Mouse (Mus musculus) intestine, embryonic 14.5 days (tissue): Measurements from ENCODE around the gene Rrp36. TPM values are rescaled to one million over a fixed set of nuclear protein-coding genes. Genes with fewer than 3 reads are reported as not detected.

ENCODE experiments used
- ATAC-seq: fragments of 200-750 bp; cut with Nextera tagmentation; replicated peaks from 2 replicates; pipeline ENCODE4 v1.8.0; 2017; ENCODE audit warnings: low read depth, moderate number of reproducible peaks, moderate TSS enrichment, moderate library complexity; ENCODE audit not compliant: low FRiP score, low TSS enrichment
- DNase-seq: peaks from one replicate; pipeline ENCODE4 v3.0.0-alpha.2; 2018; ENCODE audit warnings: low spot score
- H3K27ac ChIP-seq: fragments of 300-500 bp; sonication (generic); 2 replicates; pipeline ENCODE4 v1.5.1; 2014; ENCODE audit warnings: low read depth, mild to moderate bottlenecking, control low read depth
- H3K27me3 ChIP-seq: fragments of 300-500 bp; sonication (generic); replicated peaks from 2 replicates; pipeline ENCODE4 v1.6.1; 2014; ENCODE audit warnings: low read length, control low read depth; ENCODE audit not compliant: control insufficient read depth, insufficient read depth
- H3K36me3 ChIP-seq: fragments of 300-500 bp; sonication (generic); 2 replicates; pipeline ENCODE4 v1.6.1; 2014; ENCODE audit warnings: low read length, control low read depth; ENCODE audit not compliant: control insufficient read depth, insufficient read depth
- H3K4me1 ChIP-seq: fragments of 300-500 bp; sonication (generic); replicated peaks from 2 replicates; pipeline ENCODE4 v1.6.1; 2014; ENCODE audit warnings: low read length, control low read depth, mixed read lengths; ENCODE audit not compliant: control insufficient read depth, insufficient read depth
- H3K4me2 ChIP-seq: fragments of 300-500 bp; sonication (generic); 2 replicates; pipeline ENCODE4 v1.6.1; 2014; ENCODE audit warnings: low read length
- H3K4me3 ChIP-seq: fragments of 300-500 bp; sonication (generic); 2 replicates; pipeline ENCODE4 v1.5.1; 2014; ENCODE audit warnings: low read depth, low read length, control low read depth, mixed read lengths
- H3K9ac ChIP-seq: fragments of 300-500 bp; sonication (generic); 2 replicates; pipeline ENCODE4 v1.6.1; 2014; ENCODE audit warnings: mild to moderate bottlenecking, low read length
- H3K9me3 ChIP-seq: fragments of 300-500 bp; sonication (generic); 2 replicates; pipeline ENCODE4 v1.6.1; 2016; ENCODE audit warnings: low read length, control low read depth; ENCODE audit not compliant: control insufficient read depth
- WGBS: fragments of 180-500 bp; shearing (Covaris S2); extraction: QIAGEN DNeasy Blood & Tissue Kit; methylation state at CpG from one replicate; pipeline ENCODE4 v1.1.7; 2014; 5-methylcytosine and 5-hydroxymethylcytosine counted together
- polyA plus RNA-seq: library from polyadenylated mRNA; unstranded; fragments of >200 nt; fragmentation: Nextera tagmentation; extraction: Ambion mirVana; gene quantifications from 2 replicates; pipeline ENCODE4 v1.2.1, GENCODE M21; 2014

The Rrp36 gene
- polyA plus RNA-seq: 49.1 and 57.7 TPM in 2 replicates

DNA sequence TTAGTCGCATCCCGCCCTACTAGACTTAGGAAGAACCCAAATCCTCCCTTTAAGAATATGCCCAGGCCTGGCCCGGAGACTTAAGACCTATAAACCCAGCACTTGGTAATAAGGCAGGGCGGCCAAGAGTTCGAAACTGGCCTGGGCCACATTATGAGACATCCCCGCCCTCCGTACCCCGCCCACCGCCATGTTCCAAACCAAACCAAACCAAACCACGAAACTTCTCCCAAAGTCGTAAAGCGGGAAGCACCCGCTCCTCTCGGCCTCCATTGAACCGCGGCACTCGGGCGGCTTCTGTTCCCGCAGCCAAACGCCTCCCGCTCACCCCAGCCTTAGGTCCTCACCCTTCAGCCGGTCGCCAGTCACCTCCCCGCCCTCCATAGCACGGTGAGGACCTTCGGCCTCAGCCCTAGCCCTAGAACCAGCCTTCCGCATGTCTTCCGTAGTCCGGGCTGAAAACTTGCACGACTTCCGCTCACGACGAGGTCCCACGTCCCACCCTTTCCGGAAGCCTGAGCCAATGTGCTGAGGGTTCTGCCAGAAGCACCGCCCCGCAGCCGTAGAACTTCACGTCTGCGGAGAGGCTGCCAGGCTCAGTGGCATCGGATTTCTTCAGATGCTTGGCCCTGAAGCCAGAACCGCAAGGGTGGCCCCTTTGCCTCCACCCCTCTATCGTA, at the start of gene Rrp36:
Gene Rrp36 (minus strand): TSS at position 503 of the 680 bp plus-strand sequence.
- Histone ChIP-seq H3K27me3 (no peaks in the 10 kb centered on the region), H3K4me3 (peak within 1 kb of the TSS; percentile 83), H3K9me3 (no peaks in the 10 kb centered on the region), H3K4me2 (peak within 1 kb of the TSS; percentile 85), H3K36me3 (peaks cover 55% of the 10 kb centered on the region), H3K27ac (peak within 1 kb of the TSS; percentile 80), H3K9ac (peak within 1 kb of the TSS; percentile 81), H3K4me1 (peaks cover 23% of the 10 kb centered on the region)
- 1% methylated on average over 42 of the region's 43 CpGs for WGBS
- DNase-seq (peak; percentile 92), ATAC-seq (peak; percentile 92)

DNA sequence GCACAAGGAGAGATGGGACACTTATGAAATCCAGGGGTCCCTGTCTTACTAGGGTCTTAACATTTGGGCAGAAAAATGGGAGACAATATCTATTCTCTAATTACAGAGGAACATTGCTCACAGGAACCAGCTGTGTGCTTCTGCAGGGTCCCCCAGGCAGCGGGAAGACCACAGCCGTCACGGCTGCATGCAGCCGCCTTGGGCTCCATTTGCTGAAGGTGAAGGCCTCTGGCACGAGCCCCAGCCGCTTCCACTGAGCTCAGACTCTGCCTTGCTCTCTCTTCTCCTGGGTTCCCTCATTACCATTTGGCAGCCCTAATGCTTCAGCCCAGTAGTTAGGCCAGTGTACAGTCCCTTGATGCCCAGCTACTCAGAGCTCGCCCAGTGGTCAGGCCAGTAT, 46.9 kb upstream of the Rrp36 start:
- H3K36me3 ChIP-seq: peaks cover 41% of the 10 kb centered on the region
- H3K27me3 ChIP-seq: no peaks in the 10 kb centered on the region
- H3K4me2 ChIP-seq: no peak overlapping the region
- no peaks in the 10 kb centered on the region for H3K9me3 ChIP-seq
- H3K9ac ChIP-seq: no peak overlapping the region
- no peak overlapping the region for H3K4me3 ChIP-seq
- no peak overlapping the region for H3K27ac ChIP-seq
- DNase-seq (no peak), ATAC-seq (no peak)
- 82% methylated on average over 7 of the region's 7 CpGs for WGBS
- H3K4me1 ChIP-seq: no peaks in the 10 kb centered on the region

DNA sequence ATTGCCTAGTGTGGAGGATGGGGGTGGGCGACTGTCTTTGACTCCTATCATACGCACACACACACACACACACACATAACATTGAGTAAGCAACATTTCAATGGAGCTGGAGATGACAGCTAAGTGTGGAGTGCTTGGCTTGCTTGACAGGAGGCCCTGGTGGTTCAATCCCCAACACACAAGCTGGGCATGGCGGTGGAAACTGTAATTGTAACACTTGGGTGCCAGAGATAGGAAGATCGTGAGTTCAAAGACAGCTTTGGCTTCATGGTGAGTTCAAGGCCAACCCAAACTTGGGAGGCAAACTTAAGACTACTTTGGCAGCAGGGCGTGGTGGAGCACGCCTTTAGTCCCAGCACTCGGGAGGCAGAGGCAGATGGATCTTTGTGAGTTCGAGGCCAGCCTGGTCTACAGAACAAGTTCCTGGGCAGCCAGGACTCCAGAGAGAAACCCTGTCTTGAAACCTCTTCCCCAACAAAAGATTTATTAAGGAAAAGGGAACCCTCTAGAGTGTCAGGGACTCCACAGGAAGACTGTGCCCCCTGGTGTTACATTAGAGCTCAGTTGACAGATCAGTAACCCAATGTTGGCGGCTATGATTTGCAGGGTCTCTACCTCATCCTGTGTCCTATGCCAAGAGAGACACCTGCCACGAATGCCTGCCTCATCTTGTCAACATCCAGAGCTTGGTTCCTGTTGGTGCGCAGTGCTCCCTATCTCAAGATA, 40.8 kb upstream of the Rrp36 start:
- no peak overlapping the region for H3K27ac ChIP-seq
- H3K9me3 ChIP-seq: no peaks in the 10 kb centered on the region
- ATAC-seq (no peak), DNase-seq (no peak)
- 94% methylated on average over 11 of the region's 11 CpGs for WGBS
- H3K36me3 ChIP-seq: peaks cover 30% of the 10 kb centered on the region
- no peak overlapping the region for H3K4me3 ChIP-seq
- H3K27me3 ChIP-seq: no peaks in the 10 kb centered on the region
- H3K9ac ChIP-seq: no peak overlapping the region
- H3K4me1 ChIP-seq: peaks cover 11% of the 10 kb centered on the region; the same call in 1 of the 2 replicates
- H3K4me2 ChIP-seq: no peak overlapping the region

DNA sequence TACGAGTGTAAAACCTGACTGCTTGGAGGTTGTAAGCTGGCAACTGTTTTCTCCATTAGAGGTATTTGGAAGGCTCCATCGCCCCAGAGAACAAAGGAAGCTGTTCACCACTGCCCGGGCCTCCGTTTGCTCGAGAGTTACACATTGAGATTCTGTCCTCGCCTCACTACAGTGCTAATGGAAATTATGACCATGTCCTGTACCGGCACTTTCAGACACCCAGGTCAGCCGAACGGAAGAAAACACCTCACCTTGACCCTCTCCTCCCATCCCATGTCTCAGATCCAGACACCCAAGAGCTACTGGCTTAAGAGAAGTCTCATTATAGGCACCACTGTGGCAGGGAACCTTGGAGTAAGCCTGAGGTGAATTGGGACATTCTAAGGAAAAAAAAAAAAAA, 39.7 kb upstream of the Rrp36 start:
- Histone ChIP-seq H3K9ac (no peak overlapping the region), H3K27me3 (no peaks in the 10 kb centered on the region), H3K4me1 (peaks cover 11% of the 10 kb centered on the region; the same call in 1 of the 2 replicates), H3K9me3 (no peaks in the 10 kb centered on the region), H3K36me3 (peaks cover 30% of the 10 kb centered on the region), H3K4me3 (no peak overlapping the region), H3K4me2 (no peak overlapping the region), H3K27ac (no peak overlapping the region)
- no peak for ATAC-seq
- WGBS: 88% methylated on average over 9 of the region's 9 CpGs
- no peak for DNase-seq

DNA sequence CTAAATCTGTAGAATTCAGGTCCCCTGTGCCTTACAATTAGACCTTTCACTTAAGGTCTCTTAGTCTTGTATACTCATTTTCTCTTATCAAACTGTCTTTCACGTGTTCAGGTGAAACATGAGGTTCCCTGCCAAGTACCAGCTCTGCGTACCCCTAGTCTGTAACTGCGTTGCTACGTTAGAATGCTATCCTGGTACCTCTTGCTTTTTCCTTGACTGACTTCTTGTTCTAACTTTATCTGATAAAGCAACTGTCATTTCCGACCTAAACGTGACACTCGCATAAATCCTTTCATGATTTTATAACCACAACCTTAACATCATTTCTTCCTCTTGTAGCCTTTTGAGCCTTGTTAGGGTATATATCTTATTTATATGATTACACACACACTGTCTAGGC, 38.3 kb upstream of the Rrp36 start:
- Histone ChIP-seq H3K4me1 (peaks cover 11% of the 10 kb centered on the region; the same call in 1 of the 2 replicates), H3K9ac (peak overlapping the region; percentile 88), H3K4me3 (peak overlapping the region; percentile 72), H3K36me3 (peaks cover 30% of the 10 kb centered on the region), H3K9me3 (no peaks in the 10 kb centered on the region), H3K4me2 (peak overlapping the region; percentile 97), H3K27ac (no peak overlapping the region), H3K27me3 (no peaks in the 10 kb centered on the region)
- ATAC-seq (no peak), DNase-seq (no peak)
- 69% methylated on average over 7 of the region's 7 CpGs for WGBS

DNA sequence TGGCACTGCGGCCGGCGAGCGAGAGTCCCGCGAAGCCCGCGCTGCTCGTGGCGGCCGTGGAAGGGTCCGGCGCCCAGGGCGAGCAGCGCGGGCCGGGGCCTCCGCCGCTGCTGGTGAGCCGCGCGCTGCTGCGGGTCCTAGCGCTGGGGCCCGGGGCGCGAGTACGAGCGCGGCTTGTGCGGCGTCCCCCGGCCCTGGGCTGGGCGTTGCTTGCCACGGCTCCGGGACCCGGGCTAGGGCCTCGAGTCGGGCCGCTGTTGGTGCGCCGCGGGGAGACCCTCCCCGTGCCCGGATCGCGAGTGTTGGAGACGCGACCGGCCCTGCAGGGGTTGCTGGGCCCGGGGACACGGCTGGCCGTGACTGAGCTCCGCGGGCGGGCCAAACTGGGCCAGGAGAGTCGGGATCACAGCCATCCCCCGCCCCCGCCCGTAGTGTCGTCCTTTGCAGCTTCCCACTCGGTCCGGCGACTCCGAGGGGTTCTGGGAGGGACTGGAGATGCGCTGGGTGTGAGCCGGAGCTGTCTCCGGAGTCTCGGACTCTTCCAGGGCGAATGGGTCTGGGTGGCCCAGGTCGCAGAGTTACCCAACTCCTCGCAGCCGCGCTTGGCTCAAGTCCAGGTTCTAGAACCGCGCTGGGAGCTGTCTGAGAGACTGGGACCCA, 37.6 kb upstream of the Rrp36 start:
- Histone ChIP-seq H3K4me2 (peak overlapping the region; percentile 97), H3K4me1 (peaks cover 11% of the 10 kb centered on the region; the same call in 1 of the 2 replicates), H3K9ac (peak overlapping the region; percentile 88), H3K4me3 (peak overlapping the region; percentile 72), H3K9me3 (no peaks in the 10 kb centered on the region), H3K27ac (peak overlapping the region; percentile 23; the same call in 1 of the 2 replicates), H3K36me3 (peaks cover 30% of the 10 kb centered on the region), H3K27me3 (no peaks in the 10 kb centered on the region)
- 1% methylated on average over 60 of the region's 76 CpGs for WGBS
- DNase-seq (peak; percentile 62), ATAC-seq (peak; percentile 66)

DNA sequence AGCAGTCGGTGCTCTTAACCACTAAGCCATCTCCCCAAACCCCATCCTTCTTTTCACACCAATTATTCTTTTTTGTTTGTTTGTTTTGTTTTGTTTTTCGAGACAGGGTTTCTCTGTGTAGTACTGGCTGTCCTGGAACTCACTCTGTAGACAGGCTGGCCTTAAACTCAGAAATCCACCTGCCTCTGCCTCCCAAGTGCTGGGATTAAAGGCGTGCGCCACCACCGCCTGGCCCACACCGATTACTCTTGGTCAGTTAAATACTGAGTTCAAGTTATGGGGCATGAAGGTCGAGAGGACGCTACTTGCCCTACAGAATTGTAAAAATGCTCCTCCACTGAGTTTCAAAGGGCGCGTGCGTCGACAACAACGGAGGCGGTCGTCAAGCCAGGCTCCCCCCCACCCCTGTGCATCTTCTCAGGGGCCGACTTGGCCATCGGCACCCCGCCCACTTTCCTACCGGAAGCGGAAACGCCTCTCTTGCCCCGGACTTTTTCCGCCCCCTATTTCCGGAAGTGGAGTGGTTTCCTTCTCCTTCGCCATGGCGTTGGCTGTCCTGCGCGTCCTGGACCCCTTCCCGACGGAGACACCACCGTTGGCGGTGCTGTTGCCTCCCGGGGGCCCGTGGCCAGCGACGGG, 36.9 kb upstream of the Rrp36 start, which contains the start of gene Pex6:
Gene Pex6 (plus strand): TSS at position 505 of the 639 bp plus-strand sequence.
- H3K27ac ChIP-seq: peak within 1 kb of the TSS; percentile 23; the same call in 1 of the 2 replicates
- peak within 1 kb of the TSS; percentile 72 for H3K4me3 ChIP-seq
- peak within 1 kb of the TSS; percentile 97 for H3K4me2 ChIP-seq
- H3K9me3 ChIP-seq: no peaks in the 10 kb centered on the region
- peaks cover 27% of the 10 kb centered on the region for H3K36me3 ChIP-seq
- DNase-seq (peak; percentile 94), ATAC-seq (peak; percentile 86)
- H3K27me3 ChIP-seq: no peaks in the 10 kb centered on the region
- 8% methylated on average over 36 of the region's 36 CpGs for WGBS
- peak within 1 kb of the TSS; percentile 88 for H3K9ac ChIP-seq
- H3K4me1 ChIP-seq: peaks cover 11% of the 10 kb centered on the region; the same call in 1 of the 2 replicates
